Mouse (Mus musculus) layer of hippocampus, postnatal 10 days (tissue): ENCODE data around the gene Olfr313. TPM values are rescaled to one million over a fixed set of nuclear protein-coding genes. Genes with fewer than 3 reads are reported as not detected.
"Not testable (repeated sequence)": the region's sequence is repeated elsewhere in the genome, so short reads cannot be mapped to it uniquely, and the experiment has no call there.

Source experiments
- DNase-seq, 2 experiments: peaks; one replicate each; pipeline ENCODE4 v3.0.0; 2021; ENCODE audit warnings: low spot score in 2 of 2
- long read RNA-seq: library from polyadenylated mRNA; stranded (forward); transcript quantifications from one replicate; pipeline ENCODE4 v2.0.0, GENCODE M21; 2023
- total RNA-seq, 2 experiments: library from RNA; stranded (reverse); gene quantifications; 2 replicates each; pipeline ENCODE4 v1.2.3; 2021

Gene Olfr313
- not detected for total RNA-seq
- long read RNA-seq = 0 reads

DNA sequence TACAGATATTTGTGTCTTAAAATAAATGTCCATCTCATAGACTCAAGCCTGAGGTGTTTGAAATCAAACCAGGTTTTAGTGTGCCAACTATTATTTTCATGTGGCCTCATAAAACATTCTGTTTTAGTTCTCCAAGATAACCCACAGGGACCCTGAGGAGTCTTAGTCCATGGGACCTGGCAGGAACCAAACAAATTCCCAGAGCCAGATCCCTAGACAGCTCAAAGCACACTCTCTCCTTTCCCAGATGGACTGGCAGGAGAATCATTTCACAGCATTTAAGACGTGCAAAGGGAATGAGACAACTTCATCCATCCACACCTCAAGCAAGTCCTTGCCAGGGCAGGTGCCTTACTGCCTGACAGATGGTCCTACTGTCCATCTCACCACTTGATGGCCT is at the start of gene Olfr313:
Gene Olfr313, plus strand, starts transcription at position 301 of the 400 bp plus-strand sequence.
- DNase-seq = not testable (repeated sequence)

DNA sequence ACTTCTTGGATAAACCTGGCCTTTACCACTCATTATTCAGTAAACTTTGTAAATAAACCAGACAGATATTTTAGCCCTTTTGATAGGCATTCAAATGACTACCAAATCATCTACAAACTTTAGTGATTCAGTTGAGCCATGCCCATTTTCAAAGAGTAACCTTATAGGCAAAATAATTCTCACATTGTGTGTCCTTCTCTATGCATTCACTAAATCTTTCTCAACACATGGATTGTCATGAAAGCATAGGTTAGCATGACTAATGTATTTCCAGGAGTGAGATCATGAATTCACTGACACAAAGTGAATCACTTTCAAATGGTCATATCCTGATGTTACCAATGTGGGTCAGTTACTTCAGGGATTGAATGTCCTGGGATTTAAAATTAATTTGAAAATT is 41.9 kb upstream of the Olfr313 start, which contains the start of gene Olfr315:
Gene Olfr315, plus strand, starts transcription at position 301 of the 400 bp plus-strand sequence.
- no peak for DNase-seq

DNA sequence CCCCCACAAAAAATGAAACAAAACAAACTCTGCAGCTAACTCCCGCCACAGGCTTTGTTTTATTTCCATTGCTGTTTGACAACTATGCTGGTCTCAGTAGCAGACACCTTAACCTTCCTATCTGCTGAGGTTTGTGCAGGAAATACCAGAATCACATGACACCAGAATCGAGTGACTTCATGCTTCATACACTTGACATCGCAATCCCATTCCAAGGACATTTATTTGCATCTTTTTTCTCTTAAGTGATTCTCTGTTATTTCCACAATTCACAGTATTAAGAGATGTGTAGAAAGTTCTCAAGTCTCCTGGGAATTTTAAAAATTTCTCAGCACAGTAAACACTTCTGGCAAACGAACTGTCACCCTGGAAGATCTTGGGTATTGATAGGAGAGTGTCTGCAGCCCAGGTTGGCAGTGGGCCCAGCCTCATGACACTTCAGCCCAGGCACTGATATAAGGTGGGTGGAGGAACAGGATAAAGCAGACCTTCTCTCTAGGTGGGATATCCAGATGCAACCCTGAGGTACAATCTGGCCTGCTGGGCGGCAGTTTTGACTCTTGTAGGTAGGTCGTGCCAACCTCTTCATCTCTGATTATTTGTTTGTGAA is 32.2 kb upstream of the Olfr313 start, which contains the start of gene Olfr314:
Gene Olfr314, plus strand, starts transcription at position 473 of the 610 bp plus-strand sequence.
- no peak for DNase-seq

DNA sequence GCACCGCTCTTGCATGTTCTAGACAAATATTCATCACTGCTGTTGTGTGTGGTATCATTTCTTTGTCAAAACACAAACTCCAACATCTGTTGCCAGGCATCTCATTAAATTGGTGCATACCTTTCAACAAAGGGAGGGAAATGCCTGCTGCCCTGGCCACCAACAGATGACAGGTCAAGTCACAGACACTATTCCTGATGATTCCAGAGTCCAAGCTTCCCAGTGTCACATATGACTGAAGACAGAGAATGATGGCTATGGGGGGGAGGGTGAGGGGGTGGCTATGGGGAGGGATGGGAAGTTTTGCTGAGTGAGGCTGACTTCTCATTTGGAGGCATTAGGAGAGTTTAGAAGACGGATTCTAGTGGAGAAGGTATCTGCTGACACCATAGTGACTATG is 30.6 kb upstream of the Olfr313 start:
- no peak for DNase-seq

DNA sequence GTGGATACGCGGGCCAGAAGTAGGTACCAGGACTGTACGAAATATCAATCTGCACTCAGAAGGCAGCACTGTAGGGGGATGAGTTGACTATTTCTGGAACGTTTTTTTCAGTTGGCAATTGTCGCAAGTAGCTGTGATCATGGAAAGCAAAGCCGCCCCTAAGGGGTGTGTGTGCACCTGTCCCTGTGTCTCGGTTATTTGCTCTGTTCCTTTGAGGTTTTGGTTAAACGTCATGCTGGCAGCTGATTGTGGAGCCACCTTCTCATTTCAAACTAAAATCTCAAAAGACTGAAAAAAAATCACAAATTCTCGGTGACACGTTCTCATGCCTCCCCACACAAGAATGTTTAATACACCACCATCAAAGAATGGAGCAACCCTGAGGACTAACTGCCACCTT is 27.1 kb upstream of the Olfr313 start:
- DNase-seq = no peak

DNA sequence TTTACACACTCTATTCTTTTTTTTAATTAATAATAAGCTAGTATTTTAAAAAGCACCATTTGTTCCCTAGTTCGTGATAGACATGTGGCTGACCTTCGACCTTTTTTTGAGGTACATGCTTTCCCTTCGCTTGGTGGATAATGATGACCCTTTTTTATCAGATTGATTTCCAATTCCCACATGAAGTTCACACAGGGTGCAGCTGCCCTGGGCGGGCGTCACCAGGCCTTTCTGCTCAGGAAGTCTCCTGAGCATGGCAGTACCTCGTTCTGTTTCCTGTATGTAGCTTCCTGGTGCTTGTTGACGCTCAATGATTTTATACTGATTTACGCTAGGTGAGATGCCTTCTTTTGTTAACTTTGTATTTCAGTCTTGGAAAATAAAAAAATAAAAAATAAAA is 26.5 kb upstream of the Olfr313 start:
- DNase-seq = no peak

DNA sequence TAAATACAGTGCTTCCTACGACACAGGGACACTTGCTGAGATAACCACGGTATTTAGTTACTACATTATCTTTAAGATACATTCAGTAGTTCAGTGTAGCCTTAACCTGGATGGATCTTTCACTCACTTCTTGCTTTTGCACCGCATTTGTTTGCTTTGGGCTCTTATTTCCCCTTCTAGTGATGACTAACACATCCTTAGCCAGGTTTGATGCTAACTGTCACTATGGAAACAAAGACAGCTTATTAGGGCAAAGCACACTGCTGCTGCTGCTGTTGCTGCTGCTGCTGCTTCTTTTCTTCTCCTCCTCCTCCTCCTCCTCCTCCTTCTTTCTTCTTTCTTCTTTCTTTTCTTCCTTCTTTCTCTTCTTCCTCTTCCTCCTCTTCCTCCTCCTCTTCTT is 25.3 kb upstream of the Olfr313 start:
- DNase-seq = no peak

DNA sequence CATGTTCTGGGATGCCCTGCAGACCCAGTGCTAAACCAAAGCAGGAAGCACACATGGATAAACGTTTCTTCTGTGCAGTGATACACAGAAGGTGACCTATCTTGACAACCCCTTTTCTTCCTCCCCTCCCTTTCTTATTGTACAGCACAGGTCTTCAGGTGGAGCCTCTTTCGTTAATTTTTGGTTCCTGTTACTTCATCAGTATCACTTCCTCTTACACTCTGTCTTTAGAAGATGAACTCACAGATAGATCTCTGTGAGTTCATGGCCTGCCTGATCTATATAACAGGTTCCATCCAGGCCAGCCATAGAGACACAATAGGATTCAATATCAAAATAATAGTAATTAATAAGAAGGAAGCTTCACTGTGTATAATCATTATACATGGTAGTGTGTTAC is 24.7 kb upstream of the Olfr313 start:
- no peak for DNase-seq

DNA sequence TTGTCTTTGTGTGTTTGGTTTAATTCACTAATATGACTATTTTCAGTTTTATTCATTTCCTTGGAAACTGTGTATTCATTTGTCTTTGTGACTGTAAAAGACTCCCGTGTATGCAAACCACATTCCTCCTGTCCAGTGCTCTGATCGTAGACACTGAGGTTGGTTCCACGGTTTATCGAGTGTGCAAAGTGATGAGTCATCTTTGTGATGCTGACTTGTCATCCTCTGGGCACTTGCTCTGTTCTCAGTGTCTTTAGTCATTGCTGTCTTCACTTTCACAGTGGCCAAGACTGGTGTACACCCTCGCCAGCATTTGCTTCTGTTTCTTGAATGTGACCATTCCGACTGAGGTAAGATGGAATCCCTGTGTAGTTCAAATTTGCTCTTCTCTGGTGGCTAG is 24.2 kb upstream of the Olfr313 start:
- DNase-seq = no peak

DNA sequence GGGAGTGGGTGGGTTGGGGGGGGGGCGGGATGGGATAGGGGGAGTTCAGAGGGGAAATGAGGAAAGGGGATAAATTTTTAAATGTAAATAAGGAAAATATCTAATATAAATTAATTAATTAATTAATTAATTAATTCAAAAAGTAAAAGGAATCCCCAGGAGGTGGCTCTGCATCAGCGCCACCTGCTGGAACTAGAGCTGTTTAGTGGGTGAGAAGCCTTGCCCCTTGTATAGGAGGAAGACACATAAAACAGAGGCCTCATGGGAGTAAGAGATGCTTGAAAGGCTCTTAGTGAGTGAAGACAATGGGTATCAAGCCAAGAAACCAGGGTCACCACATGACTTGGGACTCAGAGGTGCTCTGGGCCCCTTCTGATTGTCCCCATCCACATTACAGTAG is 18.9 kb upstream of the Olfr313 start:
- DNase-seq = no peak

DNA sequence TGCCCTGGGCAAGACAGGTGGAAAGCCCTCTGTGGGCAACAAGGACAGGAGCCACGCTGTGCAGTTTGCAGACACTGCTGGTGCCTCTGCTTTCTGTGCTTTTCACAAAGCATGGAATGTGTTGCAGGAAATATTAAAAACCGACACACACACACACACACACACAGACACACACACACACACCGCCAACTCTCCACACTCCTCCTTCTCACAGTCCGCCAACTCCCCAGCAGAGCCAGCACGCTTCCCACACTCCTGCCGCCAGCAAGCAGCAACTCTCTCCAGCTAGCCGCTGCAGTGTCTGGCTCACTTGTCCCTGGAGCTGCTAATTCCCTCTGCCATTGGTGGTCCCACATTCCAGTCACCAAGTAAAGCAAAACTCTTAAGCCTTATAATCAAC is 17.9 kb upstream of the Olfr313 start:
- peak; percentile 69 to 71 for DNase-seq

DNA sequence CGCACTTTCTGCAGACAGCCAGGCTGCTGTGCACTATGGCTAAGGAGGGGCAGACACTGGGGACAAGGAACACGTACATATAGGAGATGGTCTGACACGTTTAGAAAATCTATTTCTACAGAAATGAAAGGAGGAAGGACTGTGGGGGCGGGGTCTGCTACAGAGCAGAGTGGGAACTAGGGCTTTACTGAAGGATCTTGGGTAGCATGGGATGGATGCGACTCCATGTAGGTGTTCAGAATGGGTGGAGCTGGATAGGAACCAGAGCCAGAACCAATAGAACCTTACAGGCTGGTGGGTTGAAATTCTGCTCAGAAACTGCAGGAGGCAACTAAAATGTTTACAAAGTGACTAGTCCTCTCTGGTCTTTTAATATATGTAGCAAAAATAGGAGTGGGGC is 15.1 kb upstream of the Olfr313 start:
- no peak for DNase-seq

DNA sequence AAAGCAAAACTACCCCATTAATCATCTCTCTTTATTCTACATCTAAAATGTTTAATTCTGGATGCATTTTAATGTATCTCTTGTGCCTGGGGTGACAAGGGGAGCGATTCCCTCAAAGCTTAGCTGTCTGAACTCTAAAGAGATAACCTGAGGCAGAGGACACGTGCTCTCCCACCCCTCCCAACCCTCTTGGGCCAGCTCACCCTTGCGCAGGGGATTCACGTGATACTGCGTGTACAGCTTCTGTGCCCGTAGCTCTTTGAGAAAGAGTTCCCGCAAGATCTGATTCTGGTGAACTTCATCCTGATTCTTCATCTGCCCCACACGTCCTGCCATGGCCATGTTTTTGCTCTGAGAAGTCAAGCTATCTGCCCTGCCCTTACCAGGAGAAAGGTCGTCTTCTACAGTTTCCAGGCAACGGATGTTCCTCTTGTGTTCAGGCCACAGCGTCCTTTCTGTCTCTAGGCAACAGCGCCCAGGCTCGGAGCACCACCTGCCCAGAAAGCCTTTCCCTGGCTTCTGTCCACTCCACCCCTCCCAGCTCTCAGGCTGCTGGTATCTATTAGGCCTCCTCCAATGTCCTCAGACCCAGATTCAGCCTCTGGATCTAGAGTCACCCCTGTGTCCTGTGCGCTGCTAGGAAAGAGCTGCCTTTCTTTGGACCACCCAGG is 13.1 kb upstream of the Olfr313 start, which contains the start of gene Fam183b:
Gene Fam183b, minus strand, starts transcription at position 403 of the 671 bp plus-strand sequence.
- peak; percentile 48 to 65 for DNase-seq

DNA sequence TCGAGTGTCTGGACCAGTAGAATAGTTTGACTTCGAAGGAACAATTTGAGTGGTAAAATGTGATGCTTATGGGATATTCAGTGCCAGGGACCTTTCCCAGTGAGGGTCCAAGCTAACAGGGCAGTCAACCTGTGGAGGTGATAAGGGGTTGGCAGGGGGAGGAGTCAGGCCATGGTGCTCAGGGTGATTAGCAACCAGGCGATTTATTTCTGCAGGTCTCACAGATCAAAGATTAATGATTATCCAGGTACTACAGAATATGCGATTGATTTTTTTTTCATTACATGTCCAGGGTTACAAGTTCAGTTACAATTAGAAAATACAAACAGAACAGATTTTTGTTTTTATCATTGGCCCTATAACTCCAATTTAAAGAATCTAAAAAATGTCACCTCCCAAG is 10.9 kb upstream of the Olfr313 start:
- no peak for DNase-seq

DNA sequence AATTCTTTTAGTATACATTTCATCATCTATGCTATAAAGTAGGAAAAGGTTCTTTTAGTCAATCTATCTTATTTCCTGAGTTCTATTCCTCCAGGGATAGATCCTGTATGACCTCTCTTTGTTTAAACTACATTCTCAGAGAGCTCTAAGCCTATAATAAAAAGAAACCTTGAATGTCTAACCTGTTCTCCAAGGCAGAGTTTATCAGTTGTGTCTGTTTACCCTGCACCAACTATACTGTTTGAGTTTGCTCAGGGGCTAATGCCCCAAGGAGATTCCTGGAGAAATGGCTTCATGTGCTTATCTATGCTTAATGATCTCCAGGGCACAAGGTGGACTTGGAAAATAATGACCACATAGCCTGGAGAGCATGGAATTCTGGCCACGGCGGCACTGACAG is 10.4 kb upstream of the Olfr313 start:
- DNase-seq = no peak

DNA sequence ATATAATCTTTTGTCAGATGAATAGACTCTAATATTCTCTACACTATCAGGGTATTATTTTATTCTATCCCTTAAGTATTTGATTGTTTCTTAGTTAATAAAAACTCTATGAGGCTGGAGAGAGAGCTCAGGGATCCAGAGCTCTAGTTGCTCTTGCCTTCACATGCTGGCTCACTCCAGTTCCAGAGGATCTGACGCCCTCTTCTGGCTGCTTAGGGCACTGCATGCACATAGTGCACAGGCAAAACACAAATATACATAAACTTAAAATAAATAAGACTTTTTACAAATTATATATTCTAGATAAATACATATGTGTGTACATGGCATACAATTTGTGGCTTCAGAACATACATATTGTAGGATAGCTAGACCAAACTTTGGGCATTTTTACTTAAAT is 2.8 kb upstream of the Olfr313 start:
- no peak for DNase-seq

DNA sequence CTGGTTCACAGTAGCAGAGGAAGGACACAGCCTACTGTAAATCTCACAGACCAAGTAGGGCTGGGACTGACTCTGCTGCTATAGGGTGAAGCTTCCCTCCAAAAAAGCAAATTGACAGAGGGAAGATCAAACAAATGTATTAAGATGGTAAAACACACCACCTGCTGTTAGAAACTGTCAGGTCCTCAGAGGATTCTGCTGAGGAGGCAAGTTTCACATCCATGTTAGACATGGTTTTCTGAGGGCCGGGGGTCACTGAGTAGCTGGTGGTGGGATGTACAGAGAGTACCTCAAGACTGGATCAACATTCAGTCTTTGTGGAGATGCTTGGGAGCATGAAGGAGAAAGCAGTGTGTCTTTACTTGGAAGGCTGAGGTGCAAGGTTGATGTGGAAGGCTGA is 876 bp downstream of the Olfr313 start:
- no peak for DNase-seq

DNA sequence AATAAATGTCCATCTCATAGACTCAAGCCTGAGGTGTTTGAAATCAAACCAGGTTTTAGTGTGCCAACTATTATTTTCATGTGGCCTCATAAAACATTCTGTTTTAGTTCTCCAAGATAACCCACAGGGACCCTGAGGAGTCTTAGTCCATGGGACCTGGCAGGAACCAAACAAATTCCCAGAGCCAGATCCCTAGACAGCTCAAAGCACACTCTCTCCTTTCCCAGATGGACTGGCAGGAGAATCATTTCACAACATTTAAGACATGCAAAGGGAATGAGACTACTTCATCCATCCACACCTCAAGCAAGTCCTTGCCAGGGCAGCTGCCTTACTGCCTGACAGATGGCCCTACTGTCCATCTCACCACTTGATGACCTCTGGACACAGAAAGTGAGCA is 14.1 kb downstream of the Olfr313 start, which contains the start of gene Olfr312:
Gene Olfr312, plus strand, starts transcription at position 301 of the 400 bp plus-strand sequence.
- DNase-seq = not testable (repeated sequence)

DNA sequence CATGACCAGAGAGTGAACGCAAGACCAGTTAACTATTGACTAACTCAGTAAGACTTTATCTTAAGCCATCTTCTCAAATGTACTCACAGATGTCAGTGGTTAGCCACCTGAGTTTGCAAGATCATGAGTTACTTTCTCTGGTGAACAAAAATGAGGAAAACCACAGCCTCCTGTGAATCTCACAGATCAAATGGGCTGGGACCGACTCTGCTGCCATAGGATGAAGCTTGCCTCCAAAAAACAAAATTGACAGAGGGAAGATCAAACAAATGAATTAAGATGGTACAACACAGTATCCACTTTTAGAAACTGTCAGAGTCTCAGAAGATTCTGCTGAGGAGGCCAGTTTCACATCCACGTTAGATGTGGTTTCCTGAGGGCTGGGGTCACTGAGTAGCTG is 15.0 kb downstream of the Olfr313 start:
- no peak for DNase-seq

DNA sequence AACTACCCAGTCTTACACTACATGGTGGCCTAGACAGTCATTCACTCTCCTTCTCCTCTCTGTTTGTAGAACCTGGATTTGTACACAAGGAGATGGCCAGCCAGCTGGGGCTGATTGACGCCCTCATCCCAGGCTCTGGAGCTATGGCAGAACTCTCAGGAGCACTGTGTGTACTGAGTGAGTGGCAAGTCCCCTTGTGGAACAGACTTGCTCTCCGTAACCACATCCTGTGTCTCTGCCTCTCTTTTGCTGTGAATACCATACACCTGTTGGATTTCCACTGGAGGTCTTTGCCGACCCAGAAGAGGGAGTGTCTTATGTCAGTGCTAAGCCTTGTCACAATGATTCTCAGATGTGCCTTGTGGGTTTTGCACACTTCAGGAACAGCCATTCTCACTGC is 17.7 kb downstream of the Olfr313 start:
- not testable (repeated sequence) for DNase-seq

DNA sequence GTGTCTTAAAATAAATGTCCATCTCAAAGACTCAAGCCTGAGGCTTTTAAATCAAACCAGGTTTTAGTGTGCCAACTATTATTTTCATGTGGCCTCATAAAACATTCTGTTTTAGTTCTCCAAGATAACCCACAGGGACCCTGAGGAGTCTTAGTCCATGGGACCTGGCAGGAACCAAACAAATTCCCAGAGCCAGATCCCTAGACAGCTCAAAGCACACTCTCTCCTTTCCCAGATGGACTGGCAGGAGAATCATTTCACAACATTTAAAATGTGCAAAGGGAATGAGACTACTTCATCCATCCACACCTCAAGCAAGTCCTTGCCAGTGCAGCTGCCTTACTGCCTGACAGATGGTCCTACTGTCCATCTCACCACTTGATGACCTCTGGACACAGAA is 24.2 kb downstream of the Olfr313 start, which contains the start of gene Olfr311:
Gene Olfr311, plus strand, starts transcription at position 301 of the 400 bp plus-strand sequence.
- DNase-seq = not testable (repeated sequence)

DNA sequence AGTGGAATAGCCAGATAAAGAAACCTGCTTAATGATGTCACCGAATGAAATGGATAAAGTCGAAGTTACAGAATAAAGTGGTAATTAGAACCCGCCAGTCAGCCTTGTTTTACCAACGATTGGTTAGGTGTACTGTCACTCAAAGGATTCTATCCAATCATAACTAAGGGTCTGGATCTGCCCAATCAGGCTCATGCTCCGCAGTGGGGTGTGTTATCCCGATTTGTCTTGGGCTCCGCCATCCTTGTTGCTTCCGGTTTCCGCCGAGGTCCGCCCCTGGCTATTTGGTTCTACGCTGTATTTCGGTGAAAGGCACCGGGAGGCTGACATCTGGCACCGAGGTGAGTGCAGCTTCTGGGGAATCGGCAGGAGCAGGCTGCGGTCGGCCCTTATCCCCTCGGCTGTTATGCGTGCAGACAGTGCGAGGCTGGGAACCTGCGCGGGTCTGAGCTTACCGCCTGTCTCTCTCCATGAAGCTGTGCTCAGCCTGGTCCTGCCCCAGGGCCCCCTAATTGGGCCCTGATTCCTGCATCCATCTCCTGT is 32.2 kb downstream of the Olfr313 start, which contains the start of gene Gm12258:
Gene Gm12258, plus strand, starts transcription at position 240 of the 543 bp plus-strand sequence.
- DNase-seq = peak; percentile 80 to 84
